Mouse (Mus musculus) heart, postnatal 36 days (tissue): ENCODE data around the gene Col23a1. TPM values are rescaled to one million over a fixed set of nuclear protein-coding genes. Genes with fewer than 3 reads are reported as not detected.

Source experiments
- DNase-seq, 2 experiments: peaks; one replicate each; pipeline ENCODE4 v3.0.0; 2021 to 2022
- intact Hi-C: fragments of 180-260 bp; cut with DNase I; formaldehyde crosslinking; loops from one replicate; pipeline ENCODE4 v1.15.1; 2025
- total RNA-seq, 2 experiments: library from RNA; stranded (reverse); gene quantifications; 2 replicates each; pipeline ENCODE4 v1.2.3; 2021

Gene Col23a1
- total RNA-seq, 2 experiments from 2014 or later = 1.3 to 1.4 TPM

DNA sequence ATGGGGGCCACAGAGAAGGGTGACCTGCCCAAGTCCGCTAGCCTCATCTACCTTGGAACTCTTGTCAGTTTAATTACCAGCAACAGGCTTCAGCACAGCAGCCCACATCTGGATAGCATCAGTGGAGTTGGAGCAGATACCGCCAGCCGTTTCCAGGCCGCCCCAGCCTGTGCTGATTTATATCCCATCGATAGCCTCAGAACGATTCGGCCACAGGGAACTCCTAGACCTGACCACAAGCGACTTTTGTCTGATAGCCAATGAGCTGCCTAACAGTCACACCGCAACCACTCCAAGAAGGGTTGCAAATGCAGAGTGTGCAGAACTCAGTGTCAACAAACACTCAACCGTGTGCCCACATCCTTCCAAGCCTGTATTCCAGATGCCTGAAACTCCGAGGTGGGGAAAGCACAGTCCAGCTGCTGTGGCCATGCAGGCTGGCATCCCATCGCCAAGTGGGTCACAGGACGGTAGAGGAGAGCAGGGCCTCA, 179.7 kb downstream of the Col23a1 start:
- intact Hi-C loops = no loop called here
- no peak for DNase-seq

DNA sequence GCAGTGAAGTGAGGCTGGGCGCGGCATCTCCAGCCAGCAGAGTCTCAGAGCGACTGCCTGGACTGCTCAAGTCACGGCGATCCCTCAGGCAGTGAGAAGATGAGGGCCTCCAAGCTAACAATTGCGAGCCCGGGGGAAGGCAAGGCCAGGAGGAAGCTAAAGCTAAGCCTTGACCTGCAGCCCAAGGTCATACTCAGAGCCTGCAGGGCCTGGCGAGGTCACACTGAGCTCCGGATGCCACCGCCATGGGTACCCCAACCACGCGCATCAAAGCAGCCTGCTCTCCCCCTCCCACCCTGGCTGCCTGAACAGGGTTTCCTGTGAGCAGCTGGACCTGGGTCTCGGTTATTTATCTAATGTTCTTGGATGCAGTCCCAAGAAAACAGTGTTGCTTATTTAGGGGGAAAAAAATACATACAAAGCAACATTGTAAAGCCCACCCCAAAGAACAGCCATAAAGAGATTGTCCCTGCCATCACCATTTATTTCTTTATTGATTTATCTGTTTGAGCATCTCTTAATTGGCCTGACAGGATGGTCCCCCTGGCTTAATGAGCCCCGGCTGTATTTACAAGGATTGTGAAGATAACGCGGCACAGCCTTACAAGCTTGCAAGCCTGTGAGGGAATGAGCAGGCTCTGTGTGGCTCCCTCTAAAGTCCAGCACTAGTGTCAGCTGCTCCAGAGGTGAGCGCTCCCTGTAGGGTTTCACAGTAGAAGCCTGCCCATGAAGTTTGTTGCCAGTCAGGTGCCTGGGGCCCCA, 180.8 kb downstream of the Col23a1 start:
- DNase-seq = no peak
- intact Hi-C loops = no loop called here

DNA sequence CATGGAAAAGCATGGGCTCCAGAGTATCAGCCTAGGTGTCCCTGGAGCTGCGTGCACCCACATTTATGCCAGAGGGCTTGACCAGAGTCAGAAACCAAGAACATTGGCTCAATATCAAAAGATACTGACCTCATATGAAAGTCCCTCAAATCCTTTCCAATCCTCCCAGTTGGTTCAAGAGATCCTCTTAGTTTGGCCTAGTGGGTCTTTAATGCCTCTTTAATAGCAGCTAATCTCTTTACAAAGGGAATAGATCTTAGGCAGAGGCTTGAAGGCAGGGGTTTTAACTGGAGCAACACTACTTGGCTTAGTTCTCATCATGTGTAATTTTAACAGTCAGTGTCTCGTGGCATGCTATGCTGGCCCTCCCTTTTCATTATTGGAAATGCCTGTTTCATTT, 184.0 kb downstream of the Col23a1 start:
- intact Hi-C loops = no loop called here
- no peak for DNase-seq

DNA sequence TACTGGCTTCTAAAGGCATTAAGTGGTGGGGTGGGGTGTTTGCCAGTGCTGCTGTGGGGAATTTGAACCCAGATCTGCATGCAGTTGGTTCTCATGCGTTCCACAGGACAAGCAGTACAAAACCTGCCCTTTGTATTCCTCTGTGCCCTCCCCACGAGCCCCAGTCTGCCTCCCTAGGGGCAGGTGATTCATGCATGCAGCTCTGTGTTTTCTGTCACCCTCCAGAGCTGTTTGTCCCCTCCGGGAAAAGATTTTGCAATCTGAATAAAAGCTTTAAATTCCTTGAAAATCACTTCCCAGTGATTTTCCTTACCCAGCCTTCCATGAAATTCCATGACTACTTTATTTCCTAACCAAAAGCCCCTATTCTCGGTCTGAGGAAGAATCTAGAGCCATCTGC, 186.8 kb downstream of the Col23a1 start:
- DNase-seq = no peak
- intact Hi-C loops = no loop called here

DNA sequence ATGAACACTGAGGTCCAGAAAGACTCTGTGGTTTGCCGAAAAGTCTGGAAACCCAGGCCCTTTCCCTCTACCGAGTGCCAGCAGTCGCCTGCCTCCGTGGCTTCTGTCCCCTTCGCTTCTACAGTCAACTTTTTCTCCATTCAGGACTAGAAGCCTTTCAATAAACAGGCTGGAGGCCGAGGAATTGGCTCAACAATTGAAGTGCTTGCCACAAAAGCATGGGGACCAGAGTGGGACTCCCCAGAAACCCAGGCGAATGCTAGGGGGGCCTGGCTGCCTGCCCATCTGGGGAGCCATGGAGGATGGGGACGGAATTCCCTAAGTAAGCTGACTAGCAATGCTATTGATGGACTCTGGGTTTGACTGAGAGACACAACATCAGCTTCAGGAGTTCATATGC, 187.9 kb downstream of the Col23a1 start:
- intact Hi-C loops = no loop called here
- no peak for DNase-seq

DNA sequence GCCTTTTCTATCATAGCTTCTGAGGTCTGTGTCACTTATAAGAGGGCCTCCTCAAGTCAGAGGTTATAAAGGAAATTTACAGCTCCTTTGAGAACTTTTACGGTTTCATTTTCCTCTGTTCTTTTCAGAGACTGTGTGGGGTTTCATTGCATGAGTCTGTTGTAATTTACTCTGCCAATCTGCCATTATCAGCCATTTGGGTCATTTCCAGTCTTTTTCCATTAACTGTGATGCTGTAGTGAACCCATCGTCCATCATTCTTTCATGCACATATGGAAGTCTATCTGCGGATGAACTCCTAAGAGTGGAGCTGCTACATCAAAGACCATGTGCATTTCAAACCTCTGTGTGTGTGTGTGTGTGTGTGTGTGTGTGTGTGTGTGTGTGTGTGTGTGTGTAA, 192.5 kb downstream of the Col23a1 start:
- DNase-seq = no peak
- intact Hi-C loops = no loop called here

DNA sequence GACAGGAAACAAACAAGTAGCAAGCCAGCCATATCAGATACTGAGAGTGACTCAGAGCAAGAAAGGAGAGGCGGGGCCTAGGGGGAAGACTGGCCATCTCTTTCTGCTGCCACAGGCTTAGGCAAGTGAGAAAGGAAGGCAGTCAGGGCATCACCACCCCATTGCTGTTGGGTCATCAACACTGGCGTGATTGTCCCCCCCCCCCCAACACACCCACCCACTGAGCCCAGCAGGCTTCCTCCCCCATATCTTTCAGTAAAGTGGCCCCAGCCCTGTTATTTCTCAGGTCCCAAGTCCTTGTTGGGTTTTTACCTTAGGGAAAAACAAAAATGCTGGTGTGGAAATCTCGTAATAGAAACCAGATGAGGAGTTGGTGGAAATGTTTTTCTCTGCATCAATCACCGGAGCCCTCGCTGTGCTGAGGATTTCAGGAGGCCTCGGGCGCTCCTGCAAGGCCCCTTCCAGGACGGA, 195.4 kb downstream of the Col23a1 start:
- intact Hi-C loops = no loop called here
- DNase-seq = no peak

DNA sequence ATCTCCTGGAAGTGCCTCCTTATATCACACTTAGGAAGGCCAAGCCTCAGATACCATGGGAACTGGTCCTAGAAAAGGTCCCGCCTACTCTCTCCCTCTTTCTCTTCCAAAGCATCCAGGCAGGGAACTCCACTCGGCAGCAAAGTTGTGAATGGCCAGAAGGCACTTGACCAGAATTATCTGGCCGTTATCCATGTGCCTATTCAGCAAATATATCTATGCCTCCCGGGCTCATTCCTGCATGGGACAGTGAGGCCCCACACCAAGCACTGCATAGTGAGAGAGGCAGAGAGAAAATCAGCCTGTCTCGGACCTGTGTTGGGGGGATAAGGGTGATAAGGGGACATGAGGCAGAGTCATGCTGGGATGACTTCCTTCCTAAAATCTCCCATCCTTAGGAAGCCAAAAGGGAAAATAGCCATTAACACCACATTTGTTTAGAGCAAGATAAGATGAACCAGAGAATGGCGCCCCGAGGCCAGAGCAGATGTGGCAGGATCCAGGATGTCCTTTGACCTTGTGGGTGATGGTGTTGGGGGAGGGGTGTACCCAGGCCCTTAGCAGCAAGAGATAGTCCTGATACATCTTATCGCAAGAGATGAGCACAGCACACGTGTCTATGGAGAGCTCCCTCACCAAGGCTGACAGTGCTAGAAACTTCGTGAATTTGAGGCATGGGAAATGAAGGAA, 196.2 kb downstream of the Col23a1 start:
- intact Hi-C loops = no loop called here
- DNase-seq = no peak

DNA sequence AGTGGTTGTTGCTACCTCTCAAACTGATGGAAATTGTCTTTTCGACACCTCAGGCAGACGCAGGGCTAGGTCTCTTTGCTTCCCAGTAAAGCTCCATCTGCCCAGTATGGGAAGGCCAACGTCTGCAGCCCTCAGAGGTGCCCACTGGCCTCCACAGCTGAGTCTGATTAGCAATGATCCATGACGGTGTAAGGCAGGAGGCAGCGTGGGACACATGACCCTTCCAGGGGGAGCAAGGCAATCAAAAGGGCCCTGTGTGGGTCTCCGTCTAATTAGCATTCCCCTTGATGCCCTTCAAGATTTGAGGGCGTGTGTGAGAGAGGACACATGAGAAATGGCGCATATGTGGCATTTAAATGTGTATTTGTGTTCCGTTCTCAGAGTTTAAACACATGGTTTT, 199.1 kb downstream of the Col23a1 start:
- DNase-seq = no peak
- intact Hi-C loops = no loop called here

DNA sequence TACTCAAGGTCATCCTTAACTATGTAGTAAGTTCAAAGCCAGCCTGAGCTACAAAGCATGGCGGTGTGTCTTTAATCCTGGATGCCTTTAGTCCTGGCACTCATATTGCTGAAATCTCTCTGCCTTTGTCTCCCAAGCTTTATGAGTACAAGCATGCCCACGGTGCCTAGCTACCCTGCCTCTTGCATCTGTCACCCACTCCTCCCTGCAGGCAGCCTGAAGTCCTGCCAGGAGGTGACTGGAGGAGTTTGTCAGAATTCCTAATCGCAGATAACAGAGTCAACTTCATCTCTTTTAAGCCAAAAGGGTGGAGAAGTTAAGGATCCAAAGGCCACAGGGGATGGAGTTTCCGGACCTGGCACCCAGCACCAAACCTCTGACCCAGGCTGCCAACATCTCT, 203.7 kb downstream of the Col23a1 start:
- intact Hi-C loops = no loop called here
- no peak for DNase-seq

DNA sequence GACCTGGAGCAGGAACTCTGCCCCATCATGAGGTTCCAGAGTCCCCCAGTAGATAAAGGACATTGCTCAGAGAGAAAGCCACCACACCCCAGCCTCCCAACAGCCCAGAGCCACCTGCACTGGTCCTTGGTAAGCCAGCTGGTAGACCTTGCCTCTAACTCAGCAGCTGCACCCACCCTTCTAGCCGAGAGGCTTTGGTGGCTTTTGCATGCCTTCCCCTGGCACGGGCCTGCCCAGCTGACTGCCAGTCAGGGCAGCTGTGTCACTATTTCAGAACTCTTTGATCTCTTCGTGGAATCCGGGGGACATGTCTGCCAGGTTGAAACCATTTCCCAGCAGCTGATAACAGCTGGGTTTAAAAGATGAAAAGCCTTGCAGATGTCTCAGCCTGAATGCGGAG, 204.5 kb downstream of the Col23a1 start:
- intact Hi-C loops = no loop called here
- no peak for DNase-seq

DNA sequence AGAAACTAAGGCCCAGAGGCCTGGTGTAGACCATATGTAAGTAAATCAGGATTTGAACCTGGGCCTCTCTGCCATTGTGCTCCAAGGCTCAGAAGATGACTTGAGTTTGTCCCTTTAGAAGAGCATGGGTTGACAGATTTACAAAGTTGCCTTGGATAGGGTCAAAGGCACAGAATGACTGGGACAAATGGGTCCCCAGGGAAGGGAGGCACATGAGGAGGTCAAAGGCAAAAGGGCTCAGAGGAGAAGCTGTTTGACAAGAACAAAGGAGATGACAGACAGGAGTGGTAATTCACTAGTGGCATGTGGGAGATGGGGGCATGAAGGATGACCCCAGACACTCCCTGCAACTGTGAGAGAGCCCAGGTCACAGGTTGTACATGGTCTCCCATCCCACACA, 210.1 kb downstream of the Col23a1 start:
- intact Hi-C loops = no loop called here
- DNase-seq = no peak

DNA sequence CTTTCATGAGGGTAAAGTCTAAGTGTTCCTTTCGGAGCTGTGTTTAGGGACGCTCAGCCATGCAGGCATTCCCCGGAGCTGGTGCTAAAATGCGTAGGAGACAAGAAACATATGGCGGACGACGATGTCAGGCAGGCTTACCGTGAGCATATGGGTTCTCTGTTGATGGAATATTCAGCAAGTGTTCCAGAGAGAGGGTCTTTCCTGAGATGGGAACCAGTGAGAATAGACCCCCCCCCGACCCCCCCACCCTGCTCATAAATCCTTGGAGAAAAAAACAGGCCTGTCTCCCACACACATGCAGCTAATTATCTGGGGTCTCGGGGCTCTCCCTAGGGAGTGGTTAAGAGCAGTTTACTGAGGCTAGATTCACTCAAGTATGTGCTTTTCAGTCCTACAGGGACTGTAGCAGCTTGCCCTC, 212.7 kb downstream of the Col23a1 start:
- DNase-seq = no peak
- intact Hi-C loops = no loop called here

DNA sequence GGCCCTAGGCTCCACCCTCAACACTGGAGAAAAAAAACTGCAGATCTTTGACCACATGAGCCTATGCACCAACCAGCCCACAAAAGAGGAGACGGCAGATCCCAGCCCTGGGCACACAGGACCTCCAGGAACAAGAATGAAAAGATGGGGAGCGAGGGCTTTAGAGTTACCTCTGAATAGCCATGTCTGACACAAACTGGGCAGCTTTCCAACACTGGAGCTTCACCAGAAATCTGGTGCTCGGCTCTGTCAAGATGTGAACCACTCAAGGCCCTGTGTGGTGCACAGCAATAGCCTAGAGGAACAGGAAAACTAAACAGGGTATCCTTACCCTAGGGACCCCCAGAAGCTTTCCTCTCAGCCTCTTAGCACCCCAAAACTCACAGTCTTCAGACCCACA, 215.2 kb downstream of the Col23a1 start:
- DNase-seq = peak in 1 of 2 experiments; percentile 11
- intact Hi-C loops = no loop called here

DNA sequence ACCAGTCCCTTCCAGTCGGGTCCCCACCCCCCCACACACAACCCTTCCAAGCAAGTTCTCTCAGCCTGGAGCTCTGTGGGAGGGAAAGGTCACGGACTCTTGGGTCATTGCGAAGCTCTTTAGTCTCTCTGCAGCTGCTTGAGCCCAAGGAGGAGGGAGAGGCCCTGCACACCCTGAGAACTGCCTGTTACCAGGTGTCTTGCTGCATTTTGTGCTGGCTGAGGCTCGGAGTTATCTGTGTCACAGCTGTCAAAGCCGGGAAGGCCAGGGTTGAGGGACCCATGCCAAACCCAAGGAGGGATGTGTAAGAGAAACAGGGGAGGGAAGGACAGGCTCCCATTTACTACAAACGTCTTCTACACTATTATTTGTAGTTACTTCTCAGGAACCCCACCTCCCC, 218.3 kb downstream of the Col23a1 start:
- intact Hi-C loops = no loop called here
- no peak for DNase-seq

DNA sequence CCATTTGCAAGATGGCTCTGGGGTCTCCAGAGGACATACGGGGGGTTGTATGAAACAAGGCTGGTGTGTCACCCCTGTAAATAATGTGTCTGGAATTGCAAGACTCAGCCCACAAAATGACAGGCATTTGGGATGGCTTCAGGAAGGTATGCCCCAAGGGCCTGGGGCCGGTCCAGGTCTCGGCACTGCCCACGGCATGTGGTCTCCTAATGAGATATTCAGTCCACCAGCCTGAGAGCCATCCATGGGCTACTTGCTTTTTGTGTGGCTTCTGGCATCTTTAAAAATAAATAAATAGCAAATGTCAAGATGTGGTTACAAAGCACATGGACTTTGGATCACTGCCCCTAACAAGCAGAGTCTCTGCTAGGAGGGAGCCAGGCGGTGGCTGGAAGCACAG, 219.5 kb downstream of the Col23a1 start:
- intact Hi-C loops = no loop called here
- DNase-seq = no peak

DNA sequence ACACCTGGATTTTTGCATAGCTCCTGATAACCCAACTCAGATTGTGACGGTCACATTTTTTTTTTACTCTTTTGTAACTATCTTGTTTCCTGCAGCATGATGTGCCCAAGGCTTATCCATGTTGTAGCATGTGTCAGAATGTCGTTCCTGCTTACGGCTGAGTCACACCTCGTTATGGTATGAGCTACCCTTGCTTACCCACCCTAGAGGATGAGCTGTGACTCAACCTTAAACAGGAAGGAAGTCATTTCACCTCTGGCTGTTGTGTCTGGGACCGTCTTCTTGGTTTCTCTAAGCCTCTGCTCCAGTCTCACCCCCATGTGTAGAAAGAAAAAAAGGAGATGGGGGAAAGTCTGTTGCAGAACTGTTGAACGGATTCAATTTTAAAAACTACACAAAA, 223.3 kb downstream of the Col23a1 start:
- no peak for DNase-seq
- intact Hi-C loops = no loop called here

DNA sequence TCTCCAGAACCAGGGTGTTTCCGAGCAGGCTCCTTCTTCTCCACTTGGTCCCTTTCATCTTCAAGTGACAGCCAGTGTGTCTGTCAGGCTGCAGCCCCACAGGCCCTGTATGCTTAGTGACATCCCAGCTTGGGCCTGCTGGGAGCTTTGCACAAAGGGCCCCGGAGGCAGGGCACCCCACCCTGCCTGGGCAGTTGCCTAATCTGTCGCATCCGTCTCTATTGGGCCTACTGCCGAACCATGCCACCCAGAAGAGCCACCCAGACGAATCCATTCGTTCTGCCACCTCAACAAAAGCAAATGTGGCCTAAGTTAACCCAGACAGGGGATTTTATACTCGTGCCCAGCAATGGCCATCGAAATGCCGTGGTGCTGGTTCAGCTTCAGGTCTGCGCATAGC, 225.6 kb downstream of the Col23a1 start:
- DNase-seq = no peak
- intact Hi-C loops = no loop called here

DNA sequence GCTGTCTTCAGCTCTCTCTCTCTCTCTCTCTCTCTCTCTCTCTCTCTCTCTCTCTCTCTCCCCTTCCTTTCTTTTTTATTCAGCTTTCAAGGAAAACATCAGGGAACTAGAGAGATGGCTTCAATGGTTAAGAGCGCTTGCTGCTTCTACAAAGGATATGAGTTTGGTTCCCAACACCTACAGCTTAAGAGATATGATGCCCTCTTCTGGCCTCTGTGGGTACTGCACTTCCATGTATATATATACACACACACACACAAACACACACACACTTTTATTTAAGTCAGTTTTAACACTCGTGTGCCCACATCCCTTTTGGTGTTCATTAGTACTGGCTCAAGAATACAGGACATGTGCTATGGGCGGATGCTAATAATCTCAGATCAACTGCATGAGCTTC, 228.4 kb downstream of the Col23a1 start:
- DNase-seq = no peak
- intact Hi-C loops = no loop called here

DNA sequence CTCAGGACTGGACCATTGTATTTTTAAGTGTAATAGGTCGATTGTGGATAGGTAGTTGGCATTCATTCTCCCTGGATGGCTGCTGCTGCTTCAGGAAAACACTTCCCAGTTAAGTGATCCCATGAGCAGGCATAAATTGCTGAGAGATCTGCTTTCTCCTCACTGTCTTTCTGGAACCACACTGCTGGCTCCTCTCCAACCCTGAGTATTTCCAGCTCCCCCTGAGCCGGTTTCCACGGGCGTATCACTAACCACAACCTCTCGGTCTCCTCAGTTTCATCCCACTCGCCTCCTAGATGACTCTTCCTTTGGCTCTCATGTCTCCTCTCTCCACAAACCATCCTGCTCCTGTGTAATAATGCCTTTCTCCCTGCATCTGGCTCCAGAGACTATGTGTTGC, 228.9 kb downstream of the Col23a1 start:
- no peak for DNase-seq
- intact Hi-C loops = no loop called here

DNA sequence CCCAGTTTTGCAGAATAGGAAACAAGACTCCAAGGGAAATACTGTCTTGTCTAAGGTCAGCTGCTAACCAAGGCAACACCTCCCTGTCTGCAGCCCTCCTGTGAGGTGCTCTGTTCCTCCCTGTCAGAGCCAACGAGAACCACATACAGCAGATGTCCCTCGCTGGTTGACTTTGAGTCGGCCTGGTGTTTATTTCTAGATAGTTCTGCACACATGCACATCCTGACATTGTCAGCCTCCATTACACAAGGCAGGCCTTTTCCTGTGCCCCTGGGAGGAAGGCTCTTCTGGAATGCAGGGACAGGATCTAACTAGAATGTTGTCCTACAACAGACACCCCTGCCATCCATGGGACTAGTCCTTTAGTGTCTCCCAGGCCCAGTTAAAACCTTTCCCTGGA, 231.7 kb downstream of the Col23a1 start:
- intact Hi-C loops = no loop called here
- no peak for DNase-seq

DNA sequence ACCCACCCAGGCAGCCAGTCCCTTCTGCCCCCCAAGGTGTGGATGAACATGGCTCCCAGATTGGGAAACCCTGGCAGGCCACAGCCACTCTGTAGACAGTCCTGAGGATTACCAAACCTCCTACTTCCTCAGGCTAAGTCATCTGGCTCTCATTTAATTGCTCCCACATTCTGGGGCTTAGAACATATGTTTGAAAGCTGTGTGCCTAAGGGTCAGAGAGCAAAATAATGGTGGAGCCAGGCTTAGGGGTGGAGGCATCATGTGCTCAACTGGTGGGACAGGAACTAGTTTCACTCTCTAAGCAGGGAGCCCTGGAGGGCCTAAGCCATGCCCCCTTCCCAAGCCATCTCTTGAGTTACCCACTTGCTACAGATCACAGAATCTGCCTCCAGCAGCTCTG, 233.5 kb downstream of the Col23a1 start:
- intact Hi-C loops = no loop called here
- DNase-seq = no peak
